Mouse (Mus musculus): Measurements from ENCODE around the gene Rad17.

Gene Rad17

DNA sequence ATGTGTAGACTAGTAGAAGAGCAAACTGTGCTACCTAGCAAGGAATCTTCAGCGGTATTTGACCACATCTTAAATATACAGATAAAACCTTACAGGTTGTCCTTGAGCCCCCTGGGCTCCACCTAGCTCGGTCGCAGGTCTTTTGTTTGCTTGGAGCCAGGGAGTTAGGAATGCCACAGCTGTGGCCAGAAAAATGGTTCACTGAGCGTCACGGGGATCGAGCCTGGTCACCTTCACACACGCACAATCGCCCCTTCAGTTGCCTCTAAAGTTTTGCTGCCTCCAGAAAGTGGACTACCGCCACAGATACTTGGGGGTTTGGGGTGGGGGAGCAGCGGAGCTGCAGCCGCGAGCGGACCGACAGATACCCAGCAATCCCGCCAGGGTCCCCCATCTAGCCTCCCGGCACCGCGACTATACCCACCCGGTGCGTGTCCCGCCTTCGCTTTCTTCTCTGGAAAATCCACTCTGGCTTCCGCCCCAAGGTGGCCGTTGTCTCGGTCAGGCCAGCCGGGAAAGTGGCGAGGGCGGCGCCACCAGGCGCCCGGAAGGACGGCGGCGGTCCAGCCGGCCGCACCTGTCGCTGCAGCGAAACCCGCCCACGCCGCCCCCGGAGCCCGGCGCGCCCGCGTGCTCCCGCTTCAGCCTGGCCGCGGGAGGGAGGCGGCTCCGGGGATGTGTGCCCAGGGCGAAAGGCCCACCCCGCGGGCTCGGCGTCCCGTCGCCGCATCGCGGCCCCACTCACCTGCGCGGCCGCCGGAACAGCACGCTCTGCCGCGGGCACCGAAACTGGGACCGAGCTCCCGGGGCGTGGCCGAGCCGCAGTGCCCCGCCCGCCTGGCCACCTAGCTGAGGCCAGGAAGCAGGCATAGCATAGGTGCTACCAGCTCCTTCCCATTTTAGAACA, 34.4 kb downstream of the Rad17 start, which contains the start of gene Marveld2:
Gene Marveld2 (minus strand): TSS at position 791 of the 907 bp plus-strand sequence.
- DNase-seq (ENCODE audit: low spot score): peak; percentile 69

DNA sequence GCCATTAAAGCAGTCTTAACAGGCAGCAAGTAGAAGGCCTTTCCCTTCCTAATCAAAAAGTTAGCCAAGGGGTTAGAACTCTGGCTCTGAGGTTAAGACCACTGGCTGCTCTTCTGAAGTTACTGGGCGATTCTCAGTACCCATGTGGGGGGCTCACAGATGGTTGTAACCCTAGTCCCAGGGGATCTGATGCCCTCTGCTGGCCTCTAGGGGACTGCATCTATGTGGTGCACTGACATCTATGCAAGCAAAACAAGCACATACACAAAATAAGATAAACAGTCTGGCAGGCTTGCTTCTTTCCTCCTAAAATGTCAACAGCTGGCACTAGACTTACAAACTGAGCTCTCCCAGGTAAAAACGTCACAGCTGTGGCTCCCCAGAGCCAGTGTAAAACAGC, 37.9 kb downstream of the Rad17 start:
- no peak for DNase-seq (ENCODE audit: low spot score)

DNA sequence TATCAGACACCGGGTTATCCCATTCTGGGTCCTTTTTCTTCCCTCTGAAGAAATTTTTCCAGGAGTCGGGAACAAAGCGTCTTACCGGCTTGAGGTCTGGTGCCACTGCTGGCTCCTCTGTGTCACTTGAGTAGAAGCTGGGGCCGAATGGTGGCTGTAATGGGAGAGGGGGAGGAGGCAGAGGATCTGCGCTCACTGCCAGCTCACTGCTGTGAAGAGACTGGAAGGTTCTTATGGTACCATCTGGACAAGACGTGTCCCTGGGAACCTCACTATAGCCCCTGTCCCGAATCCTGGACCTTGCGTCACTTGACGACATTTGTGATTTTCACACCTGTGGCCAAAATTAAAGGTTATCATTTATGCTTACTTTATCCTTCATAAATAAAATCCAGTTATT, 38.6 kb downstream of the Rad17 start:
- DNase-seq (ENCODE audit: low spot score): no peak

DNA sequence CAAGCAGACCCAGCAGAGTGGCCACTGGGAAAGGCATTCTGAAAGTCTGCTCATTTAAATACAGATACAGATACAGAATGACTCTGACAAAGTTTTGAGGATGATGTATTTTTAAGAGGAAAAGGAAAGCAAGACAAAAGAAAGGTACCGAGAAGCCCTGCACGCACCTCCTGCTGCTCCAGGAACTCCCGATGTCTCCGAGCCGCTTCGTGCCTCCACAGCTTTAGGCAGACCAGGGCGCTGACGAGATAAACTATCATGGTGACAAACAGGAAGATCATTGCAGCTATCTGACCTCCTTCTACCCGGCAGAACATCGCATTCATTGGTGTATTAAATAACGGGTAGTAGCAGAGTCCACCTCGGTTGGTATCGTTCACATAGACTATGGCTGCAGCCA, 39.6 kb downstream of the Rad17 start:
- no peak for DNase-seq (ENCODE audit: low spot score)

DNA sequence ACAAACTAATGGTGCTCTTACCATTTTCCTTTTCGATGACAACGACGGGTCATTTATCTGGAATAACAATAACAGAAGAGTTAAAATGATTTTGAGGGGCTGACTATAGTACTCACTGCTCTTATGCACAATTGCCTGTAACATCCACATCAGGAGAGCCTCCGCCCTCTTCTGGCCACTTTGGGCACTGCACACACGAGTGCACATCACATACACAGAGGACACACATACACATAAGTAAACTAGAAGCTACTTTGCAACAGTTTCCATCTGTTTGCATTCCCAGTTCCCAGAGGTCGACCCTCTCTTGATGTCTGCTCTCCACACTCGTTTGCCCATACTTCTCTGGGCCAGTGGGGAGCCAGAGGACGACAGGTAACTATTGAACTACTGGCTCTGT, 43.1 kb downstream of the Rad17 start:
- peak; percentile 45 for DNase-seq (ENCODE audit: low spot score)

DNA sequence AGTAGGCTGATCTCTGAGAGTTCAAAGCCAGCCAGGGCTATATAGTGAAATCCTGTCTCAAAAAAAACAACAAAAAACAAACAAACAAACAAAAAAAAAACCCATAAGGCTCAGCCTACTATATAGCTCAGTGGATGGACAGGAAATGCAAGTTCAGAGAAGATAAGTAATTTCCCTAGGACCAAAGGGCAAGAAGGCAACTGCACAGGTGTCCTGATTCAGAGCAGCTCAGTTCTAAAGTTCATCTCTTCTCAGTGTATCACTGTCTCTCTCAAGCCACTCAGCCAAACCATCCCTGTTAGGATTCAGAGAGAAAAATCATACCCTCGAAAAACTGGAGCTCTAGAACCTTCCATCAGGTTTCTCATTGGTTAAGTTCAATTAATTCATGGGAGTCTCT, 45.0 kb downstream of the Rad17 start:
- no peak for DNase-seq (ENCODE audit: low spot score)

DNA sequence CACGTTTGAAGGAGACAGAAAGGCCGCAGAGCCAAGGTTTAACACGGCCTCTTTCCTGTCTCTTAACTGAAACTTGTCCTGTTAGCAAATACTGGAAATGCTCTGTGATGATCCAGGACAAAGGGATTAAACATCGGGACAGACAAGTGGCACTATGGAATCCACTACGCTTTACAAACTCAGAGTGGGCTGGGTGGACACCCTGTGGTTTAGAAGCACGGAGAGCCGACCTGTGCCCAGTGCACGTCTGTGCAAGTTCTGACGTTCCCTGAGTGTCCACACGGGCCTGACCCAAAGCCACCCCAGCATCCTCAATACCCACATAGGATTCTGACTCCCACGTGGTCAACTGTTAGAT, 47.1 kb downstream of the Rad17 start:
- DNase-seq (ENCODE audit: low spot score): no peak

DNA sequence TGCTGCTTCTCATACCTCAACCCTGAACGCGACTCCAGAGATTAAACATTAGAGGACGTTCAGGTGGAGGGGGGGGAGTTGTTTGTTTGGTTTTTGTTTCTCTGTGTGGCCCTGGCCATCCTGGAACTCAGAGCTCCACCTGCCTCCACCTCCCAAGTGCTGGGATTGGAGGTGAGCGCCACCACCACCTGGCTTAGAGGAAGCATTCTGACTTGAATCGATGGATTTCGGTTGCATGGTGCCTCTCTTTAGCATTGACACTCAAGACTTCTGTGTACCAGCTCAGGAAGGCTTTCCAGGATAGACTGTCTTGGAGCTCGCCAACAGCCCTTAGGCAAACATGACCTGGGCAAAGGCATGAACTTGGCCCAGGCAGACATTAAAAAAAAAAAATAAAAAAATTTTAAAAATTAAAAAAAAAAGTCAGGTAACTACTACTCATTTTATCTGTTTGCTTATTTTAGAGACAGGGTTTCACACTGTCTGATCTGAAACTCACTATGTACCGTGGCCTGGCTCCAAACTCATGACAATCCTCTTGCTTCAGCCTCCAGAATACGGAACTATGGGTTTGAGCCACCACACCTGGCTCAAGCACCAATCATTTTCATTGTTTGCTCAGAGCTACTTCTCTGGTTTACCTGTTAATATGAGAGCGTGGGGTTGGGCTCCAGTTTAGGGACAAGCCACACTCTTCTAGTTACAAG, 47.7 kb downstream of the Rad17 start:
- DNase-seq (ENCODE audit: low spot score): no peak

DNA sequence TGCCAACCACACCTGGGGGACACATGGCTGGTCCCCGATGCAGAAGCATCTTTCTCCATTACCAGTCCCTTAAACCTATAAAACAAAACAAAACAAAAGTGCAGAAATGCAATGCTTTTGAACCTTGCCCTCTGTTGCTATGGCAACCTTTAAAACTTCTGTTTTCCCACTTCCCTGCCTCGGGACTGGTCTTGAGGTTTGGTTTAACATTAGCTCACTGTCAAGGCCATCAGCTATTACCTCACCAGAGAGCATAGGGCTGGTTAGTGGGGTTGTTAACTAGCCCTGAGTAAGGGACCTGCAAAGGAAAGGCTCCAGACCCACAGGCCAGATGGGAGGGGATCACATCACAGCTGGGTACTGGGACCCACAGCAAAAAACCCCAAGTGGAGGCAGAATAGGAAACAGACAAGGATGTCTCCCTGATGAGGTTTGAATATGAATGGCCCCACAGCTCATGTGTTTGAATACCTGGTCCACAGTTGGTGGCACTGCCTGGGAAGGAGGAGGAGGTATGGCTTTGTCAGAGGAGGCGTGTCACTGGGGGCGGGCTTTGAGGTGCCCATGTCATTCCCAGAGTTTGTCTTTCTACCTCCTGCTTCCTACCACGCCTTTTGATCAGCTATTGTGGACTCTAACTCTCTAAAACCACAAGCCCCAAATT, 48.5 kb downstream of the Rad17 start:
- no peak for DNase-seq (ENCODE audit: low spot score)

DNA sequence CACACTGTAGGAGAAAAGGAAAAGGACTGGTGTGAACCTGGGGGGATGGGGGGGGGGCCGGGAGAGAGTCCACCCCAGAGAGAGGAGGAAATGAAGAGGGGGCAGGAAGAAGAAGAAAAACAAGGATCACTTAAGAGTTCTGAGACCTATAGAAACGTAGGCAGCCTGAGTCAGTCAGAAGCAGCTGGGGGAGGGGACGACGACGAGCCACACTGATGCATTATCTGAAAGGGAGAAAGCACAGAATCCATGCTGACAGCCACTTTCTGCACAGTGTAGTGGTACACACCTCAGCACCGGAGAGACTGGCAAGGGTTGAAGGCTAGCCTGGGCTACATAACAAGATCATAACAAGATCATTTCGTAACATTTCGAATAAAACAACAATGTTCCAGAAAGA, 49.8 kb downstream of the Rad17 start:
- no peak for DNase-seq (ENCODE audit: low spot score)

DNA sequence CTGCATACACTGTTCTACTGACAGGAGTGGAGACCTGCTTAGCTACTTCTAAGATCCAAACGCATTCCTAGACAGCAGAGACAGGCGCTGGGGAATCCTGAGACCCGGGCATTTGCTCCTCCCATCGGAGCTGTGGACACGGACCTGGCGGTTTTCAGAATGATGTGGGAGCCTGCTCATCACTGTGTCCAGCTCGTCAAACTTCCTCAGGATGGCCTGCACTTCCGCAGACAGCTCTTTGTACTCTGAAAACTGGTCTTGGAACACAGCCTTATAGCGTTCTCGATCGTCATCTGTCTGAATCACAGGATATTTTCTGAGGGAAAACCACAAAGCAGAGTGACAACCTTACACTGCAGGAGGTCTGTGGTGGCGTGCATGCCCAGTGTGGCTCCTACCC, 50.5 kb downstream of the Rad17 start:
- no peak for DNase-seq (ENCODE audit: low spot score)

DNA sequence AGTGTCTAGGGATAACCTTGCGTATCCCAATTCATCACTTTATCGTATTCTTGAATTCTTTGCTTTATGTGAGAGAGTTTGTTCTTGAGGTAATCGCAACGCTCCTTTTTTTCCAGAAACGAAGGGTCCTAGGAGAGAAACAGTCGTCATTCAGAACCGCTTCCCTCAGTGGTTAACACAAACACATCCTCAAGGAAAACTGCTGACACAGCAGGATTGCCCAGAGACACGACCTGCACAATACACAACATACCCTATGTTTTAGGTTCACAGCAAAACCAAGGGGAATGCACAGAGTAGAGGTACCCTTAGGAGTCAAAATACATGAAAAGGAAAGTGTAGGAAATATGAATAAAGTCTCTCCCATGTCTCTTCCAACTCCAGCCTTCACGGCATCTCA, 53.6 kb downstream of the Rad17 start:
- DNase-seq (ENCODE audit: low spot score): no peak

DNA sequence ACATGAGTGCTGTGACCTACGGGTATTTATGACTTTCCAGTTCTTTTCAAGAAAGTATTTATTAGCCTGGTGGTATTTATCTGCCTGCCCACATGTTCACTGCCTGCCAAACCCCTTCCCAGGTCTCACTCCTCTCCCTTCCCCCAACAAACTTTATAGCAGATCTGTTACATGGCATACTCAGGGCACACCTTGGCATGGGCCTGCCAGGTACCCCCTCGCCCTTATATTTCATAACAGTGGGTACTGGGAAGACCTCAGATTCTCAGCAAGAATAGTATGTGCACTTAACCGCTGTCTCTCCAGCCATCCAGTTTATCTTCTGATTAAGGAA, 55.3 kb downstream of the Rad17 start:
- DNase-seq (ENCODE audit: low spot score): no peak

DNA sequence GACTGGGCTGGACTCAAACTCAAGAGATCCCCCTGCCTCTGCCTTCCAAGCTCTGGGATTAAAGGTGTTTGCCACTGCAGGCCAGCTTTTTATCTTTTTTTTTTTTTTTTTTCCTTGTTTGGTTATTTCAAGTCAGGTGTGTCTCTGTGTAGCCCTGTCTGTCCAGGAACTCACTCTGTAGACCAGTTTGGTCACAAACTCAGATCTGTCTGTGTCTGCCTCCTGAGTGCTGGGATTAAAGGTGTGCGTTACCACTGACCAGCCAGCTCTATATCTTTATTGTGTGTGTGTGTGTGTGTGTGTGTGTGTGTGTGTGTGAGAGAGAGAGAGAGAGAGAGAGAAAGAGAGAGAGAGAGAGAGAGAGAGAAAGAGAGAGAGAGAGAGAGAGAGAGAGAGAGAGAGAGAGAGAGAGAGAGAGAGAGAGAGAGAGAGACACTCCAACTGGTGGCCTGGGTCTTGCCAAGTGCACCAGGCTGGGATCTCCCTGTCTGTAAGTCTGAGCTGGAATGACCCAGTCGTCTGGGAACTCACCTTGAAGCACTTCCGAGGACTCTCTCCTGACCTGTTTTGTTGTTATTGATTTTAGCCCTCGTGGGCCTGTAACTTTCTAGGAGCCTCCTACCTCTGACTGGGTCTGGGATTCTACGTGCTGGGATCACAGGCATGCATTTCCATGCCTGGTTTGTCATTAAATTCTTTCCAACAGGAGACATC, 55.9 kb downstream of the Rad17 start:
- DNase-seq (ENCODE audit: low spot score): no peak

DNA sequence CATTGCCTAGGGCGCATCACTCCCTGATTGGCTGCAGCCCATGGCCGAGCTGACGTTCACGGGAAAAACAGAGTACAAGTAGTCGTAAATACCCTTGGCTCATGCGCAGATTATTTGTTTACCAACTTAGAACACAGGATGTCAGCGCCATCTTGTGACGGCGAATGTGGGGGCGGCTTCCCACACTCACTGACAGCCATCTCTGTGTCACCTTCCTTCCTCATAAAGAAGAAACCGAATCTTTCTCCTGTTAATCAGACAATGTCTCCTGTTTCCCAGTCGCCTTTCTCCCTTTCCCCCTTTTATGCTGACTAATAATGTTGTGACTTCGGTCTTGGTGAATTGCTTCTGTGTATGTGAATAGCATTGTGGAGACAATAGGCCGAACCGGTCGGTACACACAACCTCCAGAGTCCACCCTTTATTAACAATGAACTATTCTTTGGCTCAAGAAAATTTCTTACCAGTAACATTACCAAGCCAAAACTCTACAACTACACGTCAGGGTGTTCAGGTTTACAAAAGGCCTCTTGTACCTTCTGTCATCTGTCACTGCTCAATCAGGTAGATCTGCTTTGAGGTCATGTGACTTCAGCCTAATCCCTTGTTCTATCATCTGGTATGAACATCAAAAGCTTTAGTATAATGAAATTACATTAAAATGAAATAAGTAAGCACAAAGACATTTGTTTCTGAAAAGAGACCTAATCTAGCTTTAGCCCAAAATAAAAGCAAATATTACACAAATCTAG, 56.6 kb downstream of the Rad17 start:
- DNase-seq (ENCODE audit: low spot score): no peak

DNA sequence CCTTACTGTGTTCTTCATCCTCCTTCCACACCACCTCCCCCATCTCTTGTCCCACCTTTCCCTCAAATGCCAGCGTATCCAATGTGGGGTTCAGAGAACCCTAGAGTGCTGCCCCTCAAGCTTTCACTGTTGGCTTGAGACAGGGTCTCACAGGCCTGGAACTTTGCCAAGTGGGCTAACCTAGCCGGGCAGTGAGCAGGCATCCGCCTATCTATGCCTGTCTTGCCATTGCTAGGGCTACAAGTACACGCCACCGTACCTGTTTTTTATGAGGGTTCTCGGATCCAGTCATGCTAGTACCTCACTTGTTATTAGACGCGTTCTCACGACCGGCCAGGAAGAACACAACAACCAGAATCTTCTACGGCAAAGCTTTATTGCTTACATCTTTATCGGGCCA, 62.2 kb downstream of the Rad17 start:
- DNase-seq (ENCODE audit: low spot score): no peak

DNA sequence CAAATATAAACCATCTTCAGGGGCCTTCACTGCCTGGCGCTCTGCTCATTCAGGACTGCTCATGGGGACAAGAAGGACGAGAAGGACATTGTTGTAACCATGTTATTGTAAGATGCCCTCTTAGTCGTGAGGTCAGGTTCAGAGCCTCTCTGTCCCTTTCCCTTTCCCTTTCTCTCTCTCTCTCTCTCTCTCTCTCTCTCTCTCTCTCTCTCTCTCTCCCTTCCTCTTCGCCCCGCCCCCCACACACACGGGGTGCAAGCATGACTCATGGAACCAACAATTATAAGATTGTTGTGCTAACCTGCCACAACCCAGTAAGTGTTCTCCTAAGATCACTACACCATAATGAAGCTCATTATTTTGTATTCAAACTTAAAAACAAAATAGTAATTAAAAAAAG, 68.7 kb downstream of the Rad17 start:
- DNase-seq (ENCODE audit: low spot score): no peak

DNA sequence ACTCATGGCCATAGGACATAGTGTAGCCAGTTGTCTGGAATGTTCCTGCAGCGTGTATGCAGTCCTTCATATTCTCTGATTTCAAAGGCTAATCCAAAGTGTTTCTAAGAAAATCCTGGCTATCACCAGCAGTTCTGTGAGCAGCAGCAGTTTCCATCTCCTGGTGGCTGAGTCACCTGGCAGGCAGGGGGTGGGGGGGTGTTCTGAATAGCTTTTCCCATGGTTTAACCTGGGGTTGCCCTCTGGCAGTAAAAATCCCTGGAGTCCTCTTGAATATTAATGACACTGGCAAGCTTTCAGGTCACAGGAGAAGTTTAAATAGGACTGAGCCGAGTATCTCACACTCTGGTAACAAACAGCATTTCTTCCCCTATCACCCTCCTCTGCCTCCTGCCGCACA, 69.2 kb downstream of the Rad17 start:
- no peak for DNase-seq (ENCODE audit: low spot score)

DNA sequence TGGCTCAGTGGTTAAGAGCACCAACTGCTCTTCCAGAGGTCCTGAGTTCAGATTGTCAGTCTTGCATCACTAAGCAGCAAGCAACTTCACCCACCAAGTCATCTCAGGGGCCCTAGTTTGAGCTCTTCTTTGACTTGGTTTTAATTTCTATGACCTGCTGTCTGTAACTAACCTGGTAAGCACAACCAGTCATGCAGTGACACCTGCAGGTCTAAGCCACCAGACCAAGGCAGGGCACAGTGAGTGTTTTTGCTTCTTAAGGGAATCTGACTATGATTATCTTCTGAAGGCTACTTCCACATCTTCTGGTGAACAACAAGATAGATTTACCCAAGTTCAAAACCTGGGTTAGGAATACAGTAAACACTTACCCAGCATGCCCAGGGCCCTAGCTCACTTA, 70.9 kb downstream of the Rad17 start:
- DNase-seq (ENCODE audit: low spot score): no peak

DNA sequence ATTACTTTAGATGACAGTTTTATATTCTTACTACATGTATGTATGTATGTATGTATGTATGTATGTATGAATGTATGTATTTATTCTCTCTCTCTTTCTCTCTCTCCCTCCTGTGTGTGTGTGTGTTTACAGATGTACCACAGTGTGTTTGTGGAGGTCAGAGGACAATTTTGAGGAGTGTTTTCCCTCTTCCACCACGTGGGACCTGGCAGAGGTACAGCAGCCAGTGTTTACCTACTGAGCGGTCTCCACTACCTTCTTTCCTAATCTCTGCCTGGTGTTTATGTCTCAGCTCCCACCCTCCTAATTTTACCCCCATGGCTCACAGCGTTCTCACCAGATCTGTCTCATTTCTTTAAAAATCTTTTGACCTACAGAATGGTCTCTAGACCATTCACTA, 71.6 kb downstream of the Rad17 start:
- no peak for DNase-seq (ENCODE audit: low spot score)

DNA sequence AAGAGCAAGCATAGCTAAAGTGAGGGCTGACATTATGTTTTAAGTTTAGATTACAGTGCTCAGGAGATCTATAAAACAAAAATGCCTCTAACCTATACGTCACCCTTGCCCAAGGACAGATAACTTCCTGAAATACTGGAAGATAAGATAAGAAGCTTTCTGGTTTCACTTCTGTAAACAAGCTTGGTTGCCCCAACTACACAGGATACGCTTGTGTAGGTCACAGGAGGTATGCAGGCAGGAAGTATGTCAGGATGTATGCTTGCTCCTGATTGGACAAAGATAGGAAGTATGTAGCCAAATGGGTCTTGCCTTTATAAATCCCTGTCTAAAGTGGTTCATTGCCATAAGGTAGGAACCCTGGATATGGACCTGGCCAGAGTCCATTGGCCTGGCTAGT, 74.9 kb downstream of the Rad17 start:
- DNase-seq (ENCODE audit: low spot score): no peak

DNA sequence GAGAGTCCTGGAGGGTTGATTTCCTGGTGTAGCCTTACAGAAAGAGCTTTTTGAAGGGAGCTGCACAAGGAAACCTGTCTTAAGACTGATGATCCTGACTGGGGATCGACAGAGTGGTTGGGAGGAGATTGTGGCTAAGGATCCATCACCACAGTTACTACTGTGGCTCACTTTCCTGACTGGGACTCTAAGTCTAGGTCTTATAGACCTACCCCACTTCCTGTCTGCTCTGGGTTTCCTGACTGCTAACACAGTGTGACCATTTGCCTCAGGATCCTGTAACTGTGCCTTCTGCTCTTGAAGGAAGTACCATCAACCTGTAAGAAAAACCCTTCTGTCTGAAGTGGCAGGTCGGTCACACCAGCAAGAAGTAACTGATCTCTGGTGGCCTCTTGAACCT, 80.1 kb downstream of the Rad17 start:
- DNase-seq (ENCODE audit: low spot score): no peak

Measured in testis, postnatal 10 days (tissue).